ENCODE assay signal across 8 mouse cellular contexts in the genomic region with DNA sequence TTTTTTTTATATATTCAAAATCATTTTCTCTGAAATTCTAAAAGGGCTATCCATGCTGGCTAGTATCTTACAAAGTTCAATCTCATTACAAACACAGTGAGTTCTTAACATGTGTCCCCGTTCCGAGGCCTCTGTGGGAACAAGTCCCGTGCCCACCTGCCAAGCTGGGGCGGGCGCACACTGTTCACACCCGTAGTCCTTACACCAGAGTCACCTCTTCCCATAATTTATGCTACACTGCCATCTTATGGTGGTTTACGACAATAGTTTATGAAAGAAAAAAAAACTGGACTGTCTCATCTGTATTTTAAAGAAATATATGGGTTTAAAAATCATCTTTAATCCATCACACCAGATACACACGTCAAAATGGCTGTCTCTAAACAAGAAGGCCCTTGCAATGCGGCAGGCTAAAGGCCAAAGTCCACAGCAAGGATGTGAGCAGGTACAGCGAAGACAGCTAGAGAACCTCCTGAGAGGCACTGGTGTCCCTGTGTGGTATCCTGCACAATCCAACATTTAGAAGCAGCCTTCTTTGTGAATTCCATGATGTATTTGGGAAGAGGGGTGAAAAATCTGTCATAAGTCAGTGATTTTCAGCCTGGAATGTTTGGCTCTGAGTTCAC.
A peak's percentile ranks its signal among the peaks of the same experiment; 100 is the strongest.
DNase-seq lines count a peak whose midpoint lies in the region; ATAC-seq lines count a peak whose summit lies in the region.

No protein-coding gene starts in this region.

- WGBS in forebrain, embryonic 11.5 days = 39% methylated on average over 10 of the region's 10 CpGs
- WGBS in hindbrain, embryonic 16.5 days = 25% methylated on average over 10 of the region's 10 CpGs
- 25% methylated on average over 10 of the region's 10 CpGs for WGBS in limb, embryonic 15.5 days

- peak; percentile 28 for DNase-seq in urinary bladder, postnatal 14 days (ENCODE audit: low spot score)
- no peak for DNase-seq in urinary bladder, postnatal 10 days (ENCODE audit: low spot score)
- DNase-seq in c-Kit-positive CD71-positive TER-119-negative erythroid progenitor cells, embryonic 14.5 days (ENCODE audit: low read depth) = peak; percentile 15
- DNase-seq in forebrain, embryonic 11.5 days (ENCODE audit: low spot score) = peak; percentile 70
- peak; percentile 29 for DNase-seq in retina, adult 2 months (ENCODE audit: low read depth, low spot score)

- H3K27me3 ChIP-seq in forebrain, embryonic 11.5 days (ENCODE audit: control insufficient read depth, insufficient read depth, low read length) = no peaks in the 10 kb centered on the region
- H3K27me3 ChIP-seq in hindbrain, embryonic 16.5 days (replicated peaks; ENCODE audit: control insufficient read depth, insufficient read depth, low read length) = no peaks in the 10 kb centered on the region
- H3K27me3 ChIP-seq in limb, embryonic 15.5 days = no peaks in the 10 kb centered on the region

- H3K27ac ChIP-seq in forebrain, embryonic 11.5 days (ENCODE audit: low read depth, low read length) = no peak overlapping the region
- H3K27ac ChIP-seq in hindbrain, embryonic 16.5 days (ENCODE audit: low read depth, low read length) = no peak overlapping the region
- peak overlapping the region; percentile 75 for H3K27ac ChIP-seq in limb, embryonic 15.5 days

- no peak overlapping the region for H3K4me3 ChIP-seq in forebrain, embryonic 11.5 days (ENCODE audit: low read depth, low read length)
- no peak overlapping the region for H3K4me3 ChIP-seq in hindbrain, embryonic 16.5 days (ENCODE audit: low read length)
- H3K4me3 ChIP-seq in limb, embryonic 15.5 days = no peak overlapping the region

- H3K4me1 ChIP-seq in forebrain, embryonic 11.5 days (replicated peaks; ENCODE audit: control insufficient read depth, insufficient read depth, low read length) = 0 out of 2 replicates have a peak, but pooled peaks cover 2% of the 10 kb centered on the region
- peaks cover 8% of the 10 kb centered on the region for H3K4me1 ChIP-seq in hindbrain, embryonic 16.5 days (ENCODE audit: control insufficient read depth, insufficient read depth, low read depth, low read length)
- peaks cover 36% of the 10 kb centered on the region for H3K4me1 ChIP-seq in limb, embryonic 15.5 days

- no peaks in the 10 kb centered on the region for H3K9me3 ChIP-seq in forebrain, embryonic 11.5 days (ENCODE audit: control insufficient read depth, low read length)
- no peaks in the 10 kb centered on the region for H3K9me3 ChIP-seq in hindbrain, embryonic 16.5 days (ENCODE audit: control insufficient read depth, low read length)
- no peaks in the 10 kb centered on the region for H3K9me3 ChIP-seq in limb, embryonic 15.5 days

- H3K4me2 ChIP-seq in forebrain, embryonic 11.5 days (ENCODE audit: low read depth, low read length, severe bottlenecking) = no peak overlapping the region
- H3K4me2 ChIP-seq in hindbrain, embryonic 16.5 days (ENCODE audit: low read length) = peak overlapping the region; percentile 47
- no peak overlapping the region for H3K4me2 ChIP-seq in limb, embryonic 15.5 days

- H3K36me3 ChIP-seq in forebrain, embryonic 11.5 days (ENCODE audit: control insufficient read depth, insufficient read depth, low read length) = no peaks in the 10 kb centered on the region
- H3K36me3 ChIP-seq in hindbrain, embryonic 16.5 days (ENCODE audit: control insufficient read depth, insufficient read depth, low read length) = no peaks in the 10 kb centered on the region
- no peaks in the 10 kb centered on the region for H3K36me3 ChIP-seq in limb, embryonic 15.5 days

- no peak overlapping the region for H3K9ac ChIP-seq in forebrain, embryonic 11.5 days (ENCODE audit: low read length)
- H3K9ac ChIP-seq in hindbrain, embryonic 16.5 days (ENCODE audit: low read depth, low read length) = no peak overlapping the region
- no peak overlapping the region for H3K9ac ChIP-seq in limb, embryonic 15.5 days

- ATAC-seq in forebrain, embryonic 11.5 days (replicated peaks; ENCODE audit: low FRiP score) = no peak
- peak; percentile 79; the same call in 1 of the 2 replicates for ATAC-seq in hindbrain, embryonic 16.5 days
- ATAC-seq in limb, embryonic 15.5 days (ENCODE audit: insufficient number of reproducible peaks, low FRiP score, low TSS enrichment, low read depth) = no peak
- ATAC-seq in erythroblast, adult 5-6 weeks (replicated peaks; ENCODE audit: low FRiP score, poor library complexity, severe bottlenecking) = no peak
